Mouse (Mus musculus) forebrain, embryonic 16.5 days (tissue): ENCODE measurements around the gene Cmklr1. TPM values are rescaled to one million over a fixed set of nuclear protein-coding genes. Genes with fewer than 3 reads are reported as not detected.

Experiments
- ATAC-seq: fragments of 200-750 bp; cut with Nextera tagmentation; 2 replicates; pipeline ENCODE4 v1.8.0; 2017; ENCODE audit warnings: mild to moderate bottlenecking, moderate library complexity
- H3K27ac ChIP-seq: fragments of 300-500 bp; sonication (generic); 2 replicates; pipeline ENCODE4 v1.5.1; 2014; ENCODE audit warnings: low read length, control low read depth
- H3K27me3 ChIP-seq: fragments of 300-500 bp; sonication (generic); replicated peaks from 2 replicates; pipeline ENCODE4 v1.6.1; 2014; ENCODE audit warnings: low read length; ENCODE audit not compliant: control insufficient read depth, insufficient read depth
- H3K36me3 ChIP-seq: fragments of 300-500 bp; sonication (generic); 2 replicates; pipeline ENCODE4 v1.6.1; 2014; ENCODE audit not compliant: control insufficient read depth, insufficient read depth
- H3K4me1 ChIP-seq: fragments of 300-500 bp; sonication (generic); replicated peaks from 2 replicates; pipeline ENCODE4 v1.6.1; 2014; ENCODE audit warnings: low read length; ENCODE audit not compliant: control insufficient read depth, insufficient read depth
- H3K4me2 ChIP-seq: fragments of 300-500 bp; sonication (generic); 2 replicates; pipeline ENCODE4 v1.6.1; 2014; ENCODE audit warnings: mild to moderate bottlenecking, low read length, control low read depth
- H3K4me3 ChIP-seq: fragments of 300-500 bp; sonication (generic); replicated peaks from 2 replicates; pipeline ENCODE4 v1.5.1; 2014; ENCODE audit warnings: mild to moderate bottlenecking, low read length, control low read depth
- H3K9ac ChIP-seq: fragments of 300-500 bp; sonication (generic); replicated peaks from 2 replicates; pipeline ENCODE4 v1.6.1; 2014; ENCODE audit warnings: low read depth, low read length, control low read depth
- H3K9me3 ChIP-seq: fragments of 300-500 bp; sonication (generic); 2 replicates; pipeline ENCODE4 v1.6.1; 2016; ENCODE audit warnings: low read length; ENCODE audit not compliant: control insufficient read depth
- WGBS: fragments of 180-500 bp; shearing (Covaris S2); extraction: QIAGEN DNeasy Blood & Tissue Kit; methylation state at CpG from one replicate; pipeline ENCODE4 v1.1.7; 2014; 5-methylcytosine and 5-hydroxymethylcytosine counted together
- polyA plus RNA-seq: library from polyadenylated mRNA; unstranded; fragments of >200 nt; fragmentation: Nextera tagmentation; extraction: Ambion mirVana; gene quantifications from 2 replicates; pipeline ENCODE4 v1.2.1, GENCODE M21; 2015

Gene Cmklr1
- polyA plus RNA-seq: 2.3 and 2.7 TPM in 2 replicates

GRCm38 (mm10) chr5:113650035-113650865 lies at the start of gene Cmklr1:
Gene Cmklr1, minus strand, starts transcription at chr5:113650426.
- Histone ChIP-seq H3K9ac (no peak within 1 kb of the TSS), H3K27ac (no peak within 1 kb of the TSS), H3K36me3 (no peaks in the 10 kb centered on the region), H3K4me2 (peak within 1 kb of the TSS; percentile 8; the same call in 1 of the 2 replicates), H3K4me3 (no peak within 1 kb of the TSS), H3K9me3 (no peaks in the 10 kb centered on the region), H3K4me1 (peaks cover 6% of the 10 kb centered on the region), H3K27me3 (0 out of 2 replicates have a peak, but pooled peaks cover 3% of the 10 kb centered on the region)
- WGBS: 17% methylated on average over 30 of the region's 30 CpGs
- no peak for ATAC-seq

DNA sequence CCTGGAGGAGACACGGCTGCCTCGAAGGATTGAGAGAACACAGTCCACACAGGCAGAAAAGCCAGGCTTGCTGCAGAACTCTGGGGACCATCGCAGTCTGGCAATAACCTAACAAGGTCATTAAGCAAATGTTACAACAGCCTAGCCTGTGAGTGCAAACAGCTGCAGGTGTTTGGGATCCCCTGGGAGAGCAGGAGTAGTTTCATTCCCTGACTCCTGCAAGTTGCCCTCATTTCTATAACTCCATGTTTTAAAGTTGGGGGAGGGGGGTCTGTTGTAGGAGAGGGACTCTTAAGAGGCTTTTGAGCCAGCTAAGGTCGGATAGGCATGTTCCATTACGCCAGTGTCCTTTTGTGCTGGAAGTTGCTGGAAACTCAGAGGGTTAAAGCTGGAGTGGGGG lies 44.2 kb upstream of the Cmklr1 start:
- ATAC-seq: no peak
- WGBS: 45% methylated on average over 5 of the region's 5 CpGs
- H3K4me1 ChIP-seq: peaks cover 18% of the 10 kb centered on the region
- H3K27ac ChIP-seq: no peak overlapping the region
- no peak overlapping the region for H3K9ac ChIP-seq
- no peak overlapping the region for H3K4me3 ChIP-seq
- H3K36me3 ChIP-seq: no peaks in the 10 kb centered on the region
- H3K9me3 ChIP-seq: no peaks in the 10 kb centered on the region
- no peak overlapping the region for H3K4me2 ChIP-seq
- no peaks in the 10 kb centered on the region for H3K27me3 ChIP-seq

GRCm38 (mm10) chr5:113694000-113694399 lies 43.8 kb upstream of the Cmklr1 start:
- ATAC-seq: no peak
- H3K27ac ChIP-seq: no peak overlapping the region

DNA sequence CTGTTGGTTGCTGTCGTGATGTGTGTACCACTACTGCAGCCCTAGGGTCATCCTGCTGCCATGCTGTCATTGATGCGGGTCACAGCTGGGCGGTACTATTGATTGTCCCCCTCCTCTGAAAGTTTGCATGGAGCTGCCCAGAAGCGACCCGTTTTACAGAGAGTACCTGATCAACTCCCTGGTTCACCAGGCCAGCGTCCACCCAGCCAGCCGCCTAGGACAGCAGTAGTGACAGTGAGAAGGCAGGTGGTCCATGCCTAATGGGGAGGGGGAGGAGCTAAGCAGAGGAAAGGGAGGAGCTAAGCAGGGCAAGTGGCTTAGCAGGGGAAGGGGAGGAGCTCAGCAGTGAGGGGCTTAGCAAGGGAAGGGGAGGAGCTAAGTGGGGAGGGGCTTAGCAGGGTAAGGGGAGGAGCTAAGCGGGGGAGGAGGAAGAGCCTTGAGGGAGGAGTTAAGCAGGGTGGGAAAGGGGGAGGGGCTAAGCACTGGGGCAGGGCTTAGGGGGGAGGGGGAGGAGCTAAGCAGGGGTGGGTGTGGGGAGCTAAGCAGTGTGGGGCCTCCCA lies 43.0 kb upstream of the Cmklr1 start:
- no peaks in the 10 kb centered on the region for H3K36me3 ChIP-seq
- peaks cover 18% of the 10 kb centered on the region for H3K4me1 ChIP-seq
- H3K9me3 ChIP-seq: no peaks in the 10 kb centered on the region
- no peak overlapping the region for H3K27ac ChIP-seq
- 87% methylated on average over 8 of the region's 8 CpGs for WGBS
- no peak overlapping the region for H3K4me3 ChIP-seq
- no peak overlapping the region for H3K4me2 ChIP-seq
- H3K9ac ChIP-seq: no peak overlapping the region
- H3K27me3 ChIP-seq: no peaks in the 10 kb centered on the region
- no peak for ATAC-seq

More at GRCm38 (mm10) chr5:113694000-113694399, 43.8 kb upstream of the Cmklr1 start:
- 61% methylated on average over 4 of the region's 4 CpGs for WGBS
- Histone ChIP-seq H3K9ac (no peak overlapping the region), H3K36me3 (no peaks in the 10 kb centered on the region), H3K4me2 (no peak overlapping the region), H3K4me3 (no peak overlapping the region), H3K4me1 (peaks cover 18% of the 10 kb centered on the region), H3K27me3 (no peaks in the 10 kb centered on the region), H3K9me3 (no peaks in the 10 kb centered on the region)

- peak overlapping the region; percentile 37; the same call in 1 of the 2 replicates for H3K27ac ChIP-seq
- WGBS: 89% methylated on average over 2 of the region's 2 CpGs
- H3K36me3 ChIP-seq: no peaks in the 10 kb centered on the region
- no peaks in the 10 kb centered on the region for H3K27me3 ChIP-seq
- H3K4me3 ChIP-seq: no peak overlapping the region
- no peak overlapping the region for H3K4me2 ChIP-seq
- no peak for ATAC-seq
- no peak overlapping the region for H3K9ac ChIP-seq
- no peaks in the 10 kb centered on the region for H3K9me3 ChIP-seq
- peaks cover 18% of the 10 kb centered on the region for H3K4me1 ChIP-seq
These were observed 40.6 kb upstream of the Cmklr1 start for GRCm38 (mm10) chr5:113690866-113691265.

- Histone ChIP-seq H3K4me3 (no peak overlapping the region), H3K4me1 (peaks cover 18% of the 10 kb centered on the region), H3K27ac (peak overlapping the region; percentile 37), H3K9me3 (no peaks in the 10 kb centered on the region), H3K27me3 (no peaks in the 10 kb centered on the region), H3K36me3 (no peaks in the 10 kb centered on the region), H3K9ac (peak overlapping the region; percentile 5; the same call in 1 of the 2 replicates), H3K4me2 (peak overlapping the region; percentile 37)
- 25% methylated on average over 15 of the region's 15 CpGs for WGBS
- ATAC-seq: peak; percentile 88
These were observed 39.9 kb upstream of the Cmklr1 start for GRCm38 (mm10) chr5:113690069-113690548.

DNA sequence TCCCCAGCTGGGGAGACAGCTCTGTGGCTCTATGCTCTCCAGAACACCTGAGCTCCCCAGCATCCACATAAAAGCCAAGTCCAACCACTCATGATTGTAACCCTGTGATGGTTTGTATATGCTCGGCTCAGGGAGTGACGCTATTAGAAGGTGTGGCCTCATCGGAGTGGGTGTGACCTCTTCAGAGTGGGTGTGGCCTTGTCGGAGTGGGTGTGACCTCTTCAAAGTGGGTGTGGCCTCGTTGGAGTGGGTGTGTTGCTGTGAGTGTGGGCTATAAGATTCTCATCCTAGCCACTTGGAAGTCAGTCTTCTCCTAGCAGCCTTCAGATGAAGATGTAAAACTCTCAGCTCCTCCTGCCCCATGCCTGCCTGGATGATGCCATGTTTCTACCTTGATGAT lies 37.3 kb upstream of the Cmklr1 start:
- H3K27ac ChIP-seq: no peak overlapping the region
- ATAC-seq: no peak
- H3K36me3 ChIP-seq: no peaks in the 10 kb centered on the region
- H3K4me3 ChIP-seq: no peak overlapping the region
- no peaks in the 10 kb centered on the region for H3K27me3 ChIP-seq
- H3K4me2 ChIP-seq: no peak overlapping the region
- 80% methylated on average over 5 of the region's 5 CpGs for whole genome bisulfite sequencing
- H3K9ac ChIP-seq: no peak overlapping the region
- peaks cover 9% of the 10 kb centered on the region for H3K4me1 ChIP-seq
- H3K9me3 ChIP-seq: no peaks in the 10 kb centered on the region

DNA sequence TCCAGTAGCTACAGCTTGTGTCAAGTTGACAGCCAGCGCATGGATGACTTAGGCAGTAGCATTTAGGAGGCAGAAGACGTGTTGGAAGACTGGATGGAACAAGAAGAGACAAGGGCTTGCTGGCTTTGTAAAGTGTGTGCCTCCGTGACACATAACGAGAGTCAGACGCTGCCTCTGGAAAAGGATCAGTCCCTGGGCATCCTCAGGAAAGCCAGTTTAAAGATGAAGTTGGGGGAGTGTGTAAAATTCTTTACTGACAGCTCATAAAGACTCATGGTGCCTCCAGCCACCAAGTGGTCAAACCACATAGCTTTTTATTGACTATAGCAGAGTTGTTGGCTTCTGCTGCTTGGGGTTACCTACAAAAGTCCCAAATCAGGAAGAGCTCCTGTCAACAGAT lies 35.2 kb upstream of the Cmklr1 start:
- 73% methylated on average over 5 of the region's 5 CpGs for WGBS

GRCm38 (mm10) chr5:113683246-113683645 lies 33.0 kb upstream of the Cmklr1 start:
- H3K4me1 ChIP-seq: no peaks in the 10 kb centered on the region
- no peaks in the 10 kb centered on the region for H3K27me3 ChIP-seq
- H3K4me3 ChIP-seq: no peak overlapping the region
- H3K4me2 ChIP-seq: no peak overlapping the region
- H3K9me3 ChIP-seq: no peaks in the 10 kb centered on the region
- H3K36me3 ChIP-seq: no peaks in the 10 kb centered on the region
- no peak for ATAC-seq
- no peak overlapping the region for H3K27ac ChIP-seq
- WGBS: 68% methylated on average over 5 of the region's 5 CpGs
- no peak overlapping the region for H3K9ac ChIP-seq

More for the DNA sequence above, 35.2 kb upstream of the Cmklr1 start:
- ATAC-seq: no peak
- Histone ChIP-seq H3K36me3 (no peaks in the 10 kb centered on the region), H3K4me3 (no peak overlapping the region), H3K9ac (no peak overlapping the region), H3K4me1 (peaks cover 6% of the 10 kb centered on the region), H3K27ac (no peak overlapping the region), H3K4me2 (no peak overlapping the region), H3K27me3 (no peaks in the 10 kb centered on the region), H3K9me3 (no peaks in the 10 kb centered on the region)
